Mouse (Mus musculus): ENCODE results near the gene Abcc4. TPM values are rescaled to one million over a fixed set of nuclear protein-coding genes. Genes with fewer than 3 reads are reported as not detected.
A peak's percentile ranks its signal among the peaks of the same experiment; 100 is the strongest.

The Abcc4 gene
- total RNA-seq, 2 experiments from 2014 or later = 12.2 to 25.4 TPM

- no peak for ATAC-seq (replicated peaks; ENCODE audit: low FRiP score, low TSS enrichment, poor library complexity, severe bottlenecking)
Observed at GRCm38 (mm10) chr14:118714320-118714719, 8.3 kb upstream of the Abcc4 start.

DNA sequence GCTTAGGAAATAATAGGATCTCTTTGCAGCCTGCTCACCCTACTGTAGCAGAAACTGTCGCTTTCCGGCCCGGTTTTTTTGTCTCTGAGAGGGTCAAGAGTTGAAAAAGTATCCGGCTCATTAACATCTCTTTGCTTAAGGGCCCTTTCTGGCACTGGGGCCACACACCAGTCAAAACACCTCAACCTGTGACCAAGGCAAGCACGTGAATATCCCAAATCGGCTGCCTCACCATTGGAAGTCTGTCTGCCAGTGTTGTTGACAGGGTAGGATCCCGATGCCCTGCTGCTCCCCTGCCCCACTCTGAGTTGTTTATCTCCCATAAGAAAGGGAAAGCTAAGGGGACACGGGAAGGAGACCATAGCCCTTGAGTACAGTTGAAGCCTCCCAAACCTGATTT lies 7.8 kb upstream of the Abcc4 start:
- ATAC-seq (replicated peaks; ENCODE audit: low FRiP score, low TSS enrichment, poor library complexity, severe bottlenecking) = no peak

DNA sequence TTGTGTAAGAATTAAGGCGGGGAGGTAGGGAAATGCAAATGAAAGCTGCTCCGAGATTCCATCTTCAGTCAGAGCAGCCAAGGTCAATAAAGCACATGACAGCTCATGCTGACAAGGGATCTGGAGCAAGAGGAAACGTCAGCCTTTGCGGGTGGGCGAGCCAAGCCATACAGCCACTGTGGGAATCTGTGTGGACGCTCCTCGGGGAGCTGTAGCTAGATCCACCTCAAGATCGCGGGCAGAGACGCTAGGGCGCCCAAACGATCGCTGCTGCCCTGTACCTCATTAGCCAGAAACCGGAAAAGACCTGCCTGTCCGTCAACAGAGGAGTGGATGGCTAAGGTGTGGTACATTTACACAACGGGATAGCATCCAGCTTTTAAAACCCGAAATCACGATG lies 7.4 kb upstream of the Abcc4 start:
- no peak; the same call in 1 of the 2 replicates for ATAC-seq (replicated peaks; ENCODE audit: low FRiP score, low TSS enrichment, poor library complexity, severe bottlenecking)

- no peak for ATAC-seq (replicated peaks; ENCODE audit: low FRiP score, low TSS enrichment, poor library complexity, severe bottlenecking)
Observed at GRCm38 (mm10) chr14:118712889-118713288, 6.9 kb upstream of the Abcc4 start.

DNA sequence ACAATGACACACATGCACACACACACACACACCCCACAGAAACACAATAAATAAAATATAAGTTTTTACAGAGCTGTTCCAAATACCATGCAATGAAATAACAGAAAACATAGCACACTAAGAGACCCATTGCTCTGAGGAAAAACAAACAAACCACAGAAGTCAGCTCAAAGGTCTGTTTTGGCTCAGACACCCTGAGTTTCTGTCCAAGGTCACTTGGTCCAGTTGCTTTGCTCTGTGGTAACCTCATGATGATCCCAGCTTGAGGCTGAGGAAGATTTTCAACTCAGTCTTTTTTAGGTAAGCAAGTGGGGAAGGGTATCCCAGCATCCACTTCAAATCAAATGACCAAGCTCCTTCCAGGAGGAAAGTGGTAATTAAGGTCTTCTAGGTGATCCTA lies 4.9 kb upstream of the Abcc4 start:
- no peak for ATAC-seq (replicated peaks; ENCODE audit: low FRiP score, low TSS enrichment, poor library complexity, severe bottlenecking)

DNA sequence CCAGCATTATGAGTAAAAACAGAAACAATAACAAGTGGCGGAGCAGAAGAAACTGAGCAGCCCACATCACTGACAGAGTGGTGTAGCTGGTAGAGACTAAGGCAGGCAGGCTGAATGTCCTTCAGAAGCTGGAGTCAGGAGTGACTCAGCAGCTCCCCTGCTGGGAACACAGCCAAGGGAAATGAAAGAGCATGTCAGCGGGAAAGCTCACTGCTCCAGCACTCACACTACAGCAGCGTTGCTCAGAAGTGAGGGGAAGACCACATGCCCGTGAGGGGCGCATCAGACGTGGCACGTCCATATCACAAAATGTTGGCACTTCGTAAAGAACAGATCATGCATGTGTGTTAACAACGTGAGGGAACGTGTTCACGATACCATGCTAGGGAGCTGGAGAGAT lies 3.7 kb upstream of the Abcc4 start:
- ATAC-seq (replicated peaks; ENCODE audit: low FRiP score, low TSS enrichment, poor library complexity, severe bottlenecking) = peak; percentile 75

GRCm38 (mm10) chr14:118708126-118708525 lies 2.1 kb upstream of the Abcc4 start:
- ATAC-seq (replicated peaks; ENCODE audit: low FRiP score, low TSS enrichment, poor library complexity, severe bottlenecking) = no peak

DNA sequence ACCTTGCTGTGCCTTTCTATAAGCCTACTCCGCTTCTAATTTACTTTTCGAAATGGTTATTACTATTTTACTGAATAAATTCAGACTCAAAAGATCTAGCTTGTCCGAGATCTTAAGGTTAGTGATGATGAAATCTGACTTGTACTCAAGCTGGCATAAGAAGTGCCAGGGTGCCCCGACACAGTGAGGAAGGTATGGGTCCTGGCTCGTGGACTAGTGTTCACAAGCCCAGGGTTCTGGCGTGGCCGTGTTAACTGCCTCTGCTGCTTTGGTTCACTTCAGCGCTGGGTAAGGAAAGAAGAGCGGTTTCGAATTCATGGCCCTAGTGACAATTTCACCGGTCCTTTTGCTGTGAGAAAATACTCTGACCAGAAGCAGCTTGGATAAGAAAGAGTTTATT lies 943 bp upstream of the Abcc4 start:
- no peak for ATAC-seq (replicated peaks; ENCODE audit: low FRiP score, low TSS enrichment, poor library complexity, severe bottlenecking)

DNA sequence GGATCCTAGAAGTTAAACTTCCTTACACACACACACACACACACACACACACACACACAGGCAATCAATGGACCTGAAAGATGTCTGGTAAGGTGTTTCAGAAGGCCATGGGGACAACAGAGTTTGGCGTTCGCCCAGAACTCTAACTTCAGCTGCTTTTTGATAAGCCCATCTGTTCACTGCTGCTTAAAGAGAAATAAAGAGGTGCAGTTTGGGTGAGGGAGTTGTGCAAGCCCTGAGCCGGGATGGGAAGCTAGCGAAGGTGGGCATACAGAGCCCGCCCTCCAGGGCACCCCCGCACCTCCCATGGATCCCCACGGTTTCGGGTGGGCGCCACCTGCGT lies 583 bp downstream of the Abcc4 start:
- peak; percentile 31 for ATAC-seq (replicated peaks; ENCODE audit: low FRiP score, low TSS enrichment, poor library complexity, severe bottlenecking)

GRCm38 (mm10) chr14:118703363-118703762 lies 2.7 kb downstream of the Abcc4 start:
- ATAC-seq (replicated peaks; ENCODE audit: low FRiP score, low TSS enrichment, poor library complexity, severe bottlenecking) = no peak

- ATAC-seq (replicated peaks; ENCODE audit: low FRiP score, low TSS enrichment, poor library complexity, severe bottlenecking) = no peak
Observed at GRCm38 (mm10) chr14:118701991-118702608, 3.9 kb downstream of the Abcc4 start.

GRCm38 (mm10) chr14:118700576-118700975 lies 5.4 kb downstream of the Abcc4 start:
- ATAC-seq (replicated peaks; ENCODE audit: low FRiP score, low TSS enrichment, poor library complexity, severe bottlenecking) = no peak; the same call in 1 of the 2 replicates

DNA sequence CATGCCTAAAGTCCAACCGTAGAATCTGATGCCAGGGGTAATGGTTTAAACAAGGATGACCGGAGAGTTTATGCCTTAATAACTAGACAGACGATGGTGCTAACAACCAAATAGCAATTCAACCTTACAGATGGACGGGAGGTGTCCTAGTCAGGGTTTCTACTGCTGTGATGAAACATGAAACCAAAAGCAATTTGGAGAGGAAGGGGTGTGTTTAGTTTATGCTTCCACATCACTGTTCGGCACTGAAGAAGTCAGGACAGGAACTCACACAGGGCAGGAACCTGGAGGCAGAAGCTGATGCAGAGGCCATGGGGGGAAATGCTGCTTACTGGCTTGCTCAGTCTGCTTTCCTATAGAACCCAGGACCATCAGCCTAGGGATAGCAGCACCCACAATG lies 6.1 kb downstream of the Abcc4 start:
- no peak for ATAC-seq (replicated peaks; ENCODE audit: low FRiP score, low TSS enrichment, poor library complexity, severe bottlenecking)

- no peak for ATAC-seq (replicated peaks; ENCODE audit: low FRiP score, low TSS enrichment, poor library complexity, severe bottlenecking)
Observed at GRCm38 (mm10) chr14:118699508-118699907, 6.5 kb downstream of the Abcc4 start.

- ATAC-seq (replicated peaks; ENCODE audit: low FRiP score, low TSS enrichment, poor library complexity, severe bottlenecking) = no peak
Observed at GRCm38 (mm10) chr14:118696556-118697289, 9.3 kb downstream of the Abcc4 start.

DNA sequence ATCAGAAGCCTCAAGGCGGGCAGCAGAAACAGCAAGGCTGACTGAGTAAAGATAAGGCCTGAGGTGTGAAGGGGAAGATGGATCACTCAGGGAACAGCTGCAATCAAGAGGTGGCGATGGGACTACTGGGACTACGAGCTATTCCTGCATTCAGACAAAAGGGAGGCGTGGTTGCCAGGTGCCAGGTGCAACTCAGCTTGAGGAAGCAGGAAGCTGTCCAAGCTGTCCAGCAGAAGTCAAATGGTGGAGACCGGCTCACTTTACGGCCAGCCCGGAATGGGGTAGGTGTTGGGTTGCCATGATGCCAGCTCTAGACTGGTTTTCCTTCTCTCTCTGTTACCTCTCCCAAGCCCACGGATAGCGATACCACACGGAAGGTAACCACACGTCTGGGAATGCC lies 10.2 kb downstream of the Abcc4 start:
- no peak for ATAC-seq (replicated peaks; ENCODE audit: low FRiP score, low TSS enrichment, poor library complexity, severe bottlenecking)

GRCm38 (mm10) chr14:118694321-118694720 lies 11.7 kb downstream of the Abcc4 start:
- no peak for ATAC-seq (replicated peaks; ENCODE audit: low FRiP score, low TSS enrichment, poor library complexity, severe bottlenecking)

DNA sequence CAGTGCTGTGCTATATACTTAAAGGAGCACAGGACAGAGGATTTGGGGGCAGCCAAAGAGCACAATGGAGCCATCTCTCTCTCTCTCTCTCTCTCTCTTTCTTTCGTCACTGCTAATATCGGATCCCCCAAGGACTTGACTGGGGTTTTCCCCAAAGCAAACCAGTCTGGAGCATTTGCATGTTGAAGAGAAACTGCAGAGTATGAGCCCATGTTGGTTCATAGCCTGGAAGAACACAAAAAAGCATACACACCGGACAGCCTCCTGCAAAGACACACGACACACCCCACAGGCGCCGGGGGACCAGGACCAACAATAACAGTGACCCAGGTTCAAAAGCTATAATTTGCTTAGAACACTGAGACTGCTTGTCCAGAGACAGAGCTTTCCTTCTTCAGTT lies 14.1 kb downstream of the Abcc4 start:
- no peak for ATAC-seq (replicated peaks; ENCODE audit: low FRiP score, low TSS enrichment, poor library complexity, severe bottlenecking)

DNA sequence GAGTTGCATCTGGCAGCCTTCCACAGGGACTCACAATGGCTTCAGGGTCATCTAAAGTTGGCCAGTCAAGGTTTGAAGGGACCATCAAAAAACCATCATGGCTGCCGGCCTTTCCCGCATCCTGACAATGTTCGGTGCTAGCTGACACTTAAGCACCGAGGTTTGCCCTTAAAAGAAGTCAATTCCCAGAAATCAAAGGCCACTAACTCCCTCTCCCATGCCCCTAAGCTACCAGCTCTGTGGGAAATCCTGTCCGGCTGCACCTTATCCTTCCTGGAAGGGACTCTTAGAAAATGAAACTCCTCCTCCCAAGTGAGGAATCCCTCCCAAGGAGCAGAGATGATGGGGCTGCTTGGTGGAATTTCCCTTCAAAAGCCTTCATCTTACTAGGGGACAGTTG lies 14.6 kb downstream of the Abcc4 start:
- no peak for ATAC-seq (replicated peaks; ENCODE audit: low FRiP score, low TSS enrichment, poor library complexity, severe bottlenecking)

DNA sequence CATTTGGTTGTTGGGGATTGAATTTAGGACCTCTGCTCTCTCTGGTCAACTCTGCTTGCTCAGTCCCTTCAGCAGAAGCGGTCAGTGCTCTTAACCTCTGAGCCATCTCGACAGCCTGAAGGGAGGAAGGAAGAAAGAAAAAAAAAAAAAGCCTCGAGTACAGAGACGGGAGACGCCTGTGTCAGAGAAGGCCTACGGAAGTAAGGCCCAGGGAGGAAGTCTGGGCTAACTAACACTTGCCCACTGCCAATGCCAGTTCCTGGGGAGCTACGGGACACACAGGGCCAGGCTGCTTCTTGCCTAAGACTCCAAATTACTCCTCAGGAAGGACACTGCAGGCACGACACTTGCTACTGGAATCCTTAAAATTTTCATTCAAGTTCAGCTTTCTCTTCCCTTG lies 15.1 kb downstream of the Abcc4 start:
- no peak for ATAC-seq (replicated peaks; ENCODE audit: low FRiP score, low TSS enrichment, poor library complexity, severe bottlenecking)

- ATAC-seq (replicated peaks; ENCODE audit: low FRiP score, low TSS enrichment, poor library complexity, severe bottlenecking) = no peak; the same call in 1 of the 2 replicates
Observed at GRCm38 (mm10) chr14:118690336-118690735, 15.7 kb downstream of the Abcc4 start.
